Mouse (Mus musculus): Measurements from ENCODE around the gene Gpr137. TPM values are rescaled to one million over a fixed set of nuclear protein-coding genes. Genes with fewer than 3 reads are reported as not detected.
A peak's percentile ranks its signal among the peaks of the same experiment; 100 is the strongest.

Gpr137 gene
- polyA plus RNA-seq, 1 experiment from 2014 or later: 26.9 TPM

DNA sequence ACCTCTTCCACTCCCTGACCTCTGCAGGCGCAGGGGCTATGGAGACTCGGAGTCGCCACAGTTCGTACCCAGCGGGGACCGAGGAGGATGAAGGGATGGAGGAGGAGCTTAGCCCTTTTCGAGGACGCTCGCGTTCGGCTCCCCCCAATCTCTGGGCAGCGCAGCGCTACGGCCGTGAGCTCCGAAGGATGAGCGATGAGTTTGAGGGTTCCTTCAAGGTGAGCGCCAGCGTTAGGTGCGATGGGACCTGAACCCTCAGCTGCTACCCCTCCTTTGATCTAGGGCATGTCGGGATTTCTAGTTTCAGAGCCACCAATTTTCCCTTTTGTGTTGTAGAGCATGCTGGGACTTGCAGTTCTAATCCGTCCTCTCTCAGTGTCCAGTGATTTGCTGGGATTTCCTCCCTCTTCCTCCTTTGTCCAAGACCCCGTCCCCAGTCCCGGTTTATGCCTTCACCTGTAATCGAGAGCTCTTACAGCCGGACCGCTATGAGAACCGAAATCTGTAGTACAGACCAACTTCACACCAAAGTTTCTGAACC, 8.4 kb upstream of the Gpr137 start:
- H3K9me3 ChIP-seq: no peaks in the 10 kb centered on the region
- H3K27me3 ChIP-seq: no peaks in the 10 kb centered on the region
- under 1% methylated on average over 28 of the region's 28 CpGs for WGBS
- H3K36me3 ChIP-seq: peaks cover 29% of the 10 kb centered on the region
- H3K4me3 ChIP-seq: peak overlapping the region; percentile 63
- peak overlapping the region; percentile 91 for H3K4me2 ChIP-seq
- ATAC-seq (ENCODE audit: insufficient number of reproducible peaks, insufficient read depth, low FRiP score, low TSS enrichment, low read depth): 0 out of 2 replicates have a peak, but pooled peaks have one; percentile 26
- H3K4me1 ChIP-seq: peaks cover 26% of the 10 kb centered on the region
- peak overlapping the region; percentile 98 for H3K27ac ChIP-seq
- peak overlapping the region; percentile 77 for H3K9ac ChIP-seq

DNA sequence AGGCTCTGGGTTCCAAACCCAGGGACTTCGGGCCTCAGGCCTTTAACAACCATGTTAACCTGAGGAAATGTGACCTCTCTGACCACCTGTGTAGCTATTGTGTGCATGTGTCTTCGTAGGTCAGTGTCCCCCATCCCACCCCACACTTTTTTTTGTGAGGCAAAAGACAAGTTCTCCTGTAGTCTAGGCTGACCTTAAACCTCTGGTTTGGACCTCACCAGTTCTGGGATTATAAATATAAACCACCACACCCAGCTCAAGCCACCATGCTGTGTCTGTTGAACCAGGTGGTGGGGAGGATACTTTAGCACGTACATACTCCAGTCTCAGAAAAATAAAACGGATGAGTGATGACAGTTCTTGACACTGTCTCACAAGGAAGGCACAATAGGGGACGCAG, 7.7 kb upstream of the Gpr137 start:
- WGBS: 62% methylated on average over 5 of the region's 5 CpGs
- H3K9me3 ChIP-seq: no peaks in the 10 kb centered on the region
- ATAC-seq (ENCODE audit: insufficient number of reproducible peaks, insufficient read depth, low FRiP score, low TSS enrichment, low read depth): no peak
- peaks cover 26% of the 10 kb centered on the region for H3K4me1 ChIP-seq
- peak overlapping the region; percentile 98; the same call in 1 of the 2 replicates for H3K27ac ChIP-seq
- H3K36me3 ChIP-seq: peaks cover 27% of the 10 kb centered on the region
- peak overlapping the region; percentile 91 for H3K4me2 ChIP-seq
- H3K9ac ChIP-seq: peak overlapping the region; percentile 77
- peak overlapping the region; percentile 63 for H3K4me3 ChIP-seq
- H3K27me3 ChIP-seq: no peaks in the 10 kb centered on the region

DNA sequence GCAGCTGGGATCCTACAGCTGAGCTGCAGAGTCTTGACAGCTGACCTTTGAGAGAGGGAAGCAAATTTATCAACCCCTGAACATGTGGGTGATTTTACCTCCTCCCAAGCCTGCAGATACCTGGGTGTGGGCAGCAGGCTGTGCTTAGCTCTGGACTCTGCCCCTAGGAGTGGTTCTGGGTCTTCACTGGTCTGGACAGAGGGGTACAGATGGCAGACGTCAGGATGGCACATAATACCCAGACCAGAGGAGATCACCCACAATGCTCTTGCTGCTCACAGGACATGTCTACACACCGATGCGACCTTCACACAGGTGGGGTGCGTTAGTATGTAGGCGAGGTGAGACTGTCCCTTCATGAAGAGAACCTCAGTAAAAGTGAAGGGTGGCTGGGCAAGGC, 7.3 kb upstream of the Gpr137 start:
- 0 out of 2 replicates have a peak overlapping the region, but pooled peaks have one; percentile 77 for H3K9ac ChIP-seq
- H3K27ac ChIP-seq: no peak overlapping the region
- no peak overlapping the region; the same call in 1 of the 2 replicates for H3K4me2 ChIP-seq
- peaks cover 26% of the 10 kb centered on the region for H3K4me1 ChIP-seq
- no peak for ATAC-seq (ENCODE audit: insufficient number of reproducible peaks, insufficient read depth, low FRiP score, low TSS enrichment, low read depth)
- no peaks in the 10 kb centered on the region for H3K9me3 ChIP-seq
- H3K27me3 ChIP-seq: no peaks in the 10 kb centered on the region
- H3K36me3 ChIP-seq: peaks cover 23% of the 10 kb centered on the region
- H3K4me3 ChIP-seq: peak overlapping the region; percentile 63; the same call in 1 of the 2 replicates
- WGBS: 92% methylated on average over 5 of the region's 5 CpGs

DNA sequence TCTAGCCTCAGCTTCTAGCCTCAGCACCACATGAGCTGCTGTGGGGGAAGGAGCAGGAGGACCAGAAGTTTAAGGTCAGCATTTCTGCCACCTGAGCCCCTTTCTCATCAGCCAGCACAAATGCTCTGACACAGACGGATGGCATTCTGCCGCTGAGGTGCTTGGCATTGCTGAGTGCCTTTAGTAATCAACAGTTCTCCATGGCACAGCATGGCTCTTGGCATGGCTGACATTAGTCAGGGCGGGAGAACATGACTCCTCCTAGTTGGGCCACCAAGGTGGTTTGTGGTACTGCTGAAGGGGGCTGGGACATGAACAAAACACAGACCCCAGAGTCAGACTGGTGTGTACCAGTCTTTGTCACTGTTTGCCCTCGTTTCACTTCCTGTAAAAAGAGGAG, 5.9 kb upstream of the Gpr137 start:
- 77% methylated on average over 4 of the region's 4 CpGs for WGBS
- peaks cover 25% of the 10 kb centered on the region for H3K4me1 ChIP-seq

DNA sequence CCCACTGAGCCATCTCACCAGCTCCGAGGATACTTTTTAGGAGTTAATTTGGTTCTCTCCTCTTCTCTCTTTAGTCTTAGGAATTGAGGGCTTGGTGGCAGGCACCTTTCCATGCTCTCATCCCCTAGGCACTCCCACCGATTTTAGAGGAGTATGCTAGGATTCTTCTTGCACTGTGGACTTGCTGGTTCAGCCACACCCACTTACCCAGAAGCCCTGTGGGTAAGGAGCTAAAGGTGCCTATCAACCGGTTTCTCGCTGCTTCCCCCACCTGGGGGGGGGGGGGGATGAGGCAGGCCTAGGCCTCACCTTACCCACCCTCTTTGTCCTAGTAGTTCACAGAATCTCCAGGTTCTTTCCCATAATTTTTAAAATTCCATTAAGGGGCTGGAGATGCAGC, 5.5 kb upstream of the Gpr137 start:
- H3K36me3 ChIP-seq: peaks cover 16% of the 10 kb centered on the region
- H3K4me2 ChIP-seq: no peak overlapping the region
- ATAC-seq (ENCODE audit: insufficient number of reproducible peaks, insufficient read depth, low FRiP score, low TSS enrichment, low read depth): no peak
- H3K27ac ChIP-seq: no peak overlapping the region
- H3K9ac ChIP-seq: no peak overlapping the region
- H3K4me3 ChIP-seq: no peak overlapping the region
- peaks cover 24% of the 10 kb centered on the region for H3K4me1 ChIP-seq
- no peaks in the 10 kb centered on the region for H3K9me3 ChIP-seq
- H3K27me3 ChIP-seq: no peaks in the 10 kb centered on the region
- 37% methylated on average over 4 of the region's 4 CpGs for WGBS

More for the DNA sequence above, 5.9 kb upstream of the Gpr137 start:
- Histone ChIP-seq H3K27ac (no peak overlapping the region), H3K4me2 (no peak overlapping the region), H3K9me3 (no peaks in the 10 kb centered on the region), H3K4me3 (no peak overlapping the region), H3K27me3 (no peaks in the 10 kb centered on the region), H3K9ac (no peak overlapping the region), H3K36me3 (peaks cover 16% of the 10 kb centered on the region)
- no peak for ATAC-seq (ENCODE audit: insufficient number of reproducible peaks, insufficient read depth, low FRiP score, low TSS enrichment, low read depth)

DNA sequence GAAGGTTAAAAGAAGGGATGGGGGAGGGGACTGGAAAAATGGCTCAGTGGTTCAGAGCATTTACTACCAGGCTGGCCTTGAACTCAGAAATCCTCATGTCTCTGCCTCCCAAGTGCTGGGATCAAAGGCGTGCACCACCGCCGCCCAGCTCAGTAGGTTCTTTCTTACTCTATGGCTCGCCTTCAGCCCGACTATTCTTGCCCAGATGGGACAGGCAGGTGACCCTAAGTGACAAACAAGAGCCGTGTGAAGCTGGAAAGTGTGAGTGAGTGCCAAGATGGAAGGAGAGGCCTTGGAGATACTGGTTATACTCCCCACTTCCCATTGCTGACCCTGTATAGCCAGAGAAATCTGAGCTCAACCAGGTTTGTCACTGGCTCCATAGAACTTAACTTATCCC, 1.4 kb upstream of the Gpr137 start:
- Histone ChIP-seq H3K4me2 (no peak overlapping the region), H3K27ac (no peak overlapping the region), H3K36me3 (peaks cover 16% of the 10 kb centered on the region), H3K9ac (no peak overlapping the region), H3K27me3 (no peaks in the 10 kb centered on the region), H3K4me1 (peaks cover 25% of the 10 kb centered on the region), H3K4me3 (no peak overlapping the region), H3K9me3 (no peaks in the 10 kb centered on the region)
- no peak for ATAC-seq (ENCODE audit: insufficient number of reproducible peaks, insufficient read depth, low FRiP score, low TSS enrichment, low read depth)
- WGBS: 94% methylated on average over 6 of the region's 6 CpGs

DNA sequence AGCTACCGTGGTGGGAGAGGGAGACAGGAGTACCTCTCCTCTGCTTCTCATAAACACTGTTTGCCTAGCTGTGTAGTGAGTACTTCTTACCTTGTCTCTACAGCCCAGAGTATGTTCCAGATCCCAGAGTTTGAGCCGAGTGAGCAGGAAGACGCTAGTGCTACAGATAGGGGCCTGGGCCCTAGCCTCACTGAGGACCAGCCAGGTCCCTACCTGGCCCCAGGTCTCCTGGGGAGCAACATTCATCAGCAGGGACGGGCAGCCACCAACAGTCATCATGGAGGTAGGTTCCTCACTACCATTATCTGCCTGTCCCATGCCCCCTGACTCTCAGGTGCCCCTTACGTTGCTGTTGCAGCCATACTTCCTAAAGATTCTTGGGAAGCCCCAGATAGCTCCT, 484 bp upstream of the Gpr137 start:
- peak overlapping the region; percentile 95 for H3K4me2 ChIP-seq
- ATAC-seq (ENCODE audit: insufficient number of reproducible peaks, insufficient read depth, low FRiP score, low TSS enrichment, low read depth): no peak
- peaks cover 12% of the 10 kb centered on the region for H3K36me3 ChIP-seq
- H3K27me3 ChIP-seq: no peaks in the 10 kb centered on the region
- no peaks in the 10 kb centered on the region for H3K9me3 ChIP-seq
- peak overlapping the region; percentile 86 for H3K4me3 ChIP-seq
- H3K27ac ChIP-seq: peak overlapping the region; percentile 95
- H3K4me1 ChIP-seq: peaks cover 25% of the 10 kb centered on the region
- WGBS: 29% methylated on average over 5 of the region's 5 CpGs
- H3K9ac ChIP-seq: peak overlapping the region; percentile 93

DNA sequence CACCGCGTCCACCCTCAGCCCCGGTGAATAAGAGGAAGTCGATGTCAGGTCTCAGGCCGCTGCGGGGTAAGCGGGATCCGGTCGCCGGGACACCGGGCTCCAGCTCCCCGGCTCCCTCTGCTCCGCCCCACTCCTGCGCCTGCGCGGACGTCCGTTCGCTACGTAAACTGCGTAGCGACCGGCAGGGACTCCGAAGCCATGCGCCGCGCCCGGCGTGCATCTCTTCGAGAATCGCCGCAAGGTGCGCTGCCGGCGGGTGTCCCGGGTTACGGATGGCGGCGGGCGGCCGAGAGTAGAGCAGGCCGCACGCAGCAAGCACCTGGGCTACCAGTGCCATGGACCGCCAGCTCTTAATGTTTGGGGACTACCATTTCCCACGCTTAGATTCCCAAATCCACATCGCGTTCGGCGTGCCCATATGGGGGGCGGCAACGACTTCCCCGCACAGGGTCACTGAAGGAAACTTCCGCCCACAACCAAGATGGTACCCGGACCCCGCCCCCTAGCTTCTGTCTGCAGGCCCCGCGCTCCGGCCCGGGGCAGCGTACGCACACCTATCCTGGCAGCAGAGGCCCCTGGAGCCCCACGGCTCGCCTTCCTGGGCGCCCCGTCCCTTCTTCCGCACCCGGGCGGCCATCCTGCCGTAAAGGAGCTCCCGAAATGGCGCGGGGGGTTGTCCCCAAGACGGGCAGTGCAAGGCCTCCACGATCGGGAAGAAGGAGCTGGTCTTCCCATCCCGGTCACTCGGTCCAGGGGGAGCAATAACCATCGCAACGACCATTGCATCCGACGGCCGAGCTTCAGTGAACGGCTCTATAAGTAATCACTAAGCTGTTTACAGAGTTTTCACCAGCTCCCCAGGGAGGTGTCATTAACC, 670 bp downstream of the Gpr137 start, which contains the start of gene Bad:
TSS of gene Bad (plus strand) at position 490 of the 877 bp plus-strand sequence.
- Histone ChIP-seq H3K9ac (peak within 1 kb of the TSS; percentile 93), H3K27ac (peak within 1 kb of the TSS; percentile 95), H3K27me3 (no peaks in the 10 kb centered on the region), H3K4me2 (peak within 1 kb of the TSS; percentile 95), H3K36me3 (peaks cover 12% of the 10 kb centered on the region), H3K9me3 (no peaks in the 10 kb centered on the region), H3K4me3 (peak within 1 kb of the TSS; percentile 86), H3K4me1 (peaks cover 25% of the 10 kb centered on the region)
- under 1% methylated on average over 83 of the region's 83 CpGs for WGBS
- ATAC-seq (ENCODE audit: insufficient number of reproducible peaks, insufficient read depth, low FRiP score, low TSS enrichment, low read depth): peak; percentile 70

DNA sequence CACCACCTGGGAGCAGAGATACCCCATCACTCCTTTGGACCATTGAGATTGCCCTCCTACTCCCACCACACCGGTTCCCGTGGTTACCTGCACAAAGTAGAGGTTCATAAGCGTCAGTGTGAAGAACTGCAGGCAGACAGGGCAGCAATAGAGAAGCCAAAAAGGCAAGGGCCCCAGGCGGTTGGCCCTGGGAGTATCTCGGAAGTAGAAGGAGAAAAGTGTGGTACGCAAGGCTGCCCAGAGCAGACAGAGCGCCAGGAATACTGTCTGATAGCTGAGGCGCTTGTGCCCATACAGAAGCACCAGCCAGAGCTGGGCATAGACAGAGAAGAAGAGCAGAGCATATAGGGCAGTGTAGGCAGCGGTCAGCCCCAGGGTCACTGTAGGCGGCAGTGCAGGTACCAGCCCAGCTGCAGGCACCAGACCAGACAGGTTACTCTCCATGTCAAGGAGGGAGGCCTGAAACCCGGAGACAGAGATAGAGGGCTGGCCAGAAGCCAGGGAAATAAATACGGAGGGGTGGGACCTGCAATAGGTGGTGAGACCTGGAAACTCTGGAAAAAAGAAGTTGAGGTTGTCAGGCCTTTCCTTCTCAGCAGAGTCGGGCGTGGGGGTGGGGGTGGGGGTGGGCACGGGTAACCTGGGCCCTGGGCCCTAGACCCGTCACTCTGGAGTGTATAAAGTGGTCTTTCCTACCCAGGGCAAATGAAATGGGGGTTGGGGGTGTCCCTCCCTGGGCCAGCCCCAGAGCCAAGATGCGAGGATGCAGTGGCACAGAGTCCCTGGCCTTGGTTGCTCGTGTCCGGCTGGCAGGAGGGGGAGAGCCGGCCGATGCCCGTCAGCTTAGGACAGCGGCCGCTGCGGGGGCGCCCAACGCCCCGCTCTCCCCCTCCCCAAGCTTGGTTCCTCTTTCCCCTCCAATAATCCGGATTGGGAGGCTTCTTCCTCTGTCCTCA, 1.6 kb downstream of the Gpr137 start:
- Histone ChIP-seq H3K27ac (peak overlapping the region; percentile 95), H3K9ac (peak overlapping the region; percentile 93), H3K4me2 (peak overlapping the region; percentile 95), H3K4me1 (peaks cover 23% of the 10 kb centered on the region), H3K27me3 (peaks cover 8% of the 10 kb centered on the region), H3K4me3 (peak overlapping the region; percentile 86), H3K9me3 (no peaks in the 10 kb centered on the region), H3K36me3 (peaks cover 5% of the 10 kb centered on the region)
- 22% methylated on average over 25 of the region's 29 CpGs for WGBS
- ATAC-seq (ENCODE audit: insufficient number of reproducible peaks, insufficient read depth, low FRiP score, low TSS enrichment, low read depth): no peak

DNA sequence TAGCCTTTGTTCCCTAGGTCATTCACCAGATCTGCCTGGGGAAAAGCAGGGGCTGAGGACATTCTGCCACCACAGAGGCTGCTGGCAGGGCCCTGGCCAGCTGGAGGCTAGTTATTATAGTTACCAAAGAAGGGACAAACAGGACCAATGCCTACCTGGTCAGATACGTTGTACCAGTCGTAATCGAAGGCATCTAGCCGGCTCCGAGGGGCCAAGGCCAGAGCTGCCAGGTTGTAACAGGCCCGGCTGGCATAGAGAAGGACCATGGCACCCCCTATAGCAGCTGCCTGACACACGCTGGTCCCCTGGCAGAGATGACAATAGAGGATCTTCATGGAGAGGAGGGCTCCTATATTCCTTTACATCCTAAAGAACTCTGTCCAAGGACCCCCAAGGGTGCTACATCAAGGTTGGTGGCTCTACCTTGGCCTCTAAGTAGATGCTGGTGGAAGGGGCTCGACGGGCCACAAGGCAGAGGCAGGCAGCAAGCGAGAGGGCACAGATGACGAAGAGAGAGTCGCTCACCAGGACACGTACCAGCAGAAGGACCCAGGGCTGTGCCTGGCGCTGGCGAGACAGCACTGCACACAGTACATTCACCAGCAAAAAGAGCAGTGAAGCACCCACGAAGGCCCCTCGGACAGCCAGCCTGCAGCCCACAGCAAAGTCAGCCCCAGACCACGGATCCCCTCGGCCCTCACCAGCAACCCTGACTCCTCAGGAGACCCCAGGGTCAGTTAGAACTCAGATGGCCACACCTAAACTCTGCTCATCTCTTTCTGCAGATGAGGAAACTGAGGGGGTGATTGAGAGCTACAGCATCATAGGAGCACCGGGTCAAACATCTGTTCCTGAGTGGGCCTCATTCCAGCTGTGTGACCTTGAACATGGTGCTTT, 2.9 kb downstream of the Gpr137 start:
- peak overlapping the region; percentile 93 for H3K9ac ChIP-seq
- no peak overlapping the region for H3K27ac ChIP-seq
- WGBS: 91% methylated on average over 20 of the region's 20 CpGs
- H3K4me2 ChIP-seq: no peak overlapping the region; the same call in 1 of the 2 replicates
- H3K36me3 ChIP-seq: no peaks in the 10 kb centered on the region; the same call in 1 of the 2 replicates
- ATAC-seq (ENCODE audit: insufficient number of reproducible peaks, insufficient read depth, low FRiP score, low TSS enrichment, low read depth): no peak
- peaks cover 21% of the 10 kb centered on the region for H3K27me3 ChIP-seq
- H3K4me1 ChIP-seq: peaks cover 26% of the 10 kb centered on the region
- H3K9me3 ChIP-seq: no peaks in the 10 kb centered on the region
- 0 out of 2 replicates have a peak overlapping the region, but pooled peaks have one; percentile 3 for H3K4me3 ChIP-seq

Data from embryonic facial prominence, embryonic 13.5 days (tissue).